Mouse (Mus musculus): ENCODE measurements around the gene Gm17555. TPM values are rescaled to one million over a fixed set of nuclear protein-coding genes. Genes with fewer than 3 reads are reported as not detected.

Gene Gm17555
- polyA plus RNA-seq, 1 experiment: not detected

GRCm38 (mm10) chr2:126231731-126232130 is 16.8 kb downstream of the Gm17555 start:
- DNase-seq (ENCODE audit: low read depth): no peak
- TF ChIP-seq CTCF (IDR thresholded peaks at IDR 0.05; ENCODE audit: borderline replicate concordance, extremely low read depth, insufficient read depth, insufficient read length): no peak
- TF ChIP-seq POLR2A (IDR thresholded peaks at IDR 0.05; ENCODE audit: borderline replicate concordance, extremely low read depth, insufficient read depth, insufficient read length, poor library complexity, severe bottlenecking): no peak

GRCm38 (mm10) chr2:126236905-126237304 is 22.0 kb downstream of the Gm17555 start:
- DNase-seq (ENCODE audit: low read depth): no peak
- no peak for TF ChIP-seq POLR2A (IDR thresholded peaks at IDR 0.05; ENCODE audit: borderline replicate concordance, extremely low read depth, insufficient read depth, insufficient read length, poor library complexity, severe bottlenecking)
- no peak for TF ChIP-seq CTCF (IDR thresholded peaks at IDR 0.05; ENCODE audit: borderline replicate concordance, extremely low read depth, insufficient read depth, insufficient read length)

- DNase-seq (ENCODE audit: low read depth): peak; percentile 35
- TF ChIP-seq CTCF (IDR thresholded peaks at IDR 0.05; ENCODE audit: borderline replicate concordance, extremely low read depth, insufficient read depth, insufficient read length): no peak
- TF ChIP-seq POLR2A (IDR thresholded peaks at IDR 0.05; ENCODE audit: borderline replicate concordance, extremely low read depth, insufficient read depth, insufficient read length, poor library complexity, severe bottlenecking): no peak
These were observed 30.5 kb downstream of the Gm17555 start for GRCm38 (mm10) chr2:126245446-126245845.

GRCm38 (mm10) chr2:126248536-126248935 is 33.6 kb downstream of the Gm17555 start:
- DNase-seq (ENCODE audit: low read depth): no peak
- no peak for TF ChIP-seq POLR2A (IDR thresholded peaks at IDR 0.05; ENCODE audit: borderline replicate concordance, extremely low read depth, insufficient read depth, insufficient read length, poor library complexity, severe bottlenecking)
- no peak for TF ChIP-seq CTCF (IDR thresholded peaks at IDR 0.05; ENCODE audit: borderline replicate concordance, extremely low read depth, insufficient read depth, insufficient read length)

GRCm38 (mm10) chr2:126252211-126252610 is 37.3 kb downstream of the Gm17555 start:
- TF ChIP-seq POLR2A (IDR thresholded peaks at IDR 0.05; ENCODE audit: borderline replicate concordance, extremely low read depth, insufficient read depth, insufficient read length, poor library complexity, severe bottlenecking): no peak
- TF ChIP-seq CTCF (IDR thresholded peaks at IDR 0.05; ENCODE audit: borderline replicate concordance, extremely low read depth, insufficient read depth, insufficient read length): no peak

More at GRCm38 (mm10) chr2:126252211-126252610, 37.3 kb downstream of the Gm17555 start:
- DNase-seq (ENCODE audit: low read depth): no peak

Other genes starting within 250 kb of the Gm17555 start
- 1.9 and 2.1 TPM in 2 replicates for gene Fgf7, start 180.4 kb upstream of the Gm17555 start, polyA plus RNA-seq (2012; rRNA removed)
- not detected in 2 replicates for gene Fam227b, start 63.1 kb upstream of the Gm17555 start, polyA plus RNA-seq (2012; rRNA removed)
- 10.3 and 11.2 TPM in 2 replicates for gene Dtwd1, start 63.0 kb upstream of the Gm17555 start, polyA plus RNA-seq (2012; rRNA removed)

Data from brain, embryonic 14.5 days (tissue).